Mouse (Mus musculus): Measurements from ENCODE around the gene Gm45837.
"Not testable (repeated sequence)": the region's sequence is repeated elsewhere in the genome, so short reads cannot be mapped to it uniquely, and the experiment has no call there.

DNA sequence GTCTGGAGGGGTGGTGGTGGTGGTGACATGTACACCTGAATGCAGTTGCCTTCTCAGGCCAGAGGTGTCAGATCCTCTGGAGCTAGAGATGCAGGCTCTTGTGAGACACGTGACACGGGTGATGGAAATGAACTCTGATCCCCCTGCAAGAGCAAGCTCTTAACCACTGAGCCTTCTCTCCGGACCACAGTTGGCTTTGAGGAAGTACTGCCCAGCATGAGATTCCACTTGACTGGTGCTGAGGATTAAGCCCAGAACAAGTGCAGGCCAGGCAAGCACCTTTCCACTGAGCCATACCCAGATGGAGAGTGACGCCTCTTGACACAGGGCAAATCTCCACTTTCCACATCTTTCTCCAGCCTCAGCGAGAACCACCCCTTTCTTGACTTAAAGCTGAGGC is 148.7 kb downstream of the Gm45837 start:
- TF ChIP-seq CTCF (IDR thresholded peaks at IDR 0.05; ENCODE audit: control insufficient read depth, insufficient read depth, insufficient replicate concordance, low read depth, low read length); POLR2A (IDR thresholded peaks at IDR 0.05; ENCODE audit: control insufficient read depth, low read depth, low read length): not testable (repeated sequence)

Measured in testis, adult 2 months (tissue).